Mouse (Mus musculus): Measurements from ENCODE around the gene Mprip.

DNA sequence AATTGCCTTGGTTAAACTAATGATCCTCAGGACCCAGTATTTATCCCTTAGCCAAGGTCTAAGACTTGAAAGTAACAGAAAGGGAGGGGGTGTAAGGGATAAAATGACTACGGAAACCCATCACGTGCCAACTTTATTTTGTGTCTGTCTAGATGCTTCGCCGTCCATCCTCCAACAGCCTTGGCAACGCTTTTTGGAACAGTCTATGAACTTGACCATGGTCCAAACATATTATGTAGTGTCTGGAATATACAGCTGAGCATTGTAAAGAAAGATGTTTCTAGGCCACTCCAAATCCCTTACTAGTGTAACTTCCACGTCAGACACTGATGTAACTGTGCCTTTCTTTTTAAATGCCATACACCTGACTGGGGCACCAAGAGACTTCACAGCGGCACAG, 34.9 kb upstream of the Mprip start:
- no peak for TF ChIP-seq CTCF (IDR thresholded peaks at IDR 0.05; ENCODE audit: control insufficient read depth, insufficient read depth, insufficient replicate concordance, low read depth, low read length)
- no peak for TF ChIP-seq POLR2A (IDR thresholded peaks at IDR 0.05; ENCODE audit: control insufficient read depth, low read depth, low read length)
